Mouse (Mus musculus) frontal cortex, adult 2 months (tissue): Measurements from ENCODE around the gene 4930404N11Rik. TPM values are rescaled to one million over a fixed set of nuclear protein-coding genes. Genes with fewer than 3 reads are reported as not detected.

ENCODE experiments used
- DNase-seq, 2 experiments: peaks; one replicate each; pipeline ENCODE4 v3.0.0; 2022; ENCODE audit warnings: low spot score in 1 of 2; ENCODE audit errors: extremely low spot score in 1 of 2
- polyA plus RNA-seq: library from polyadenylated mRNA; depleted of rRNA; stranded (reverse); fragments of >200 nt; gene quantifications from 2 replicates; pipeline ENCODE4 v1.2.3, GENCODE M21; 2012; rRNA removed

4930404N11Rik gene
- polyA plus RNA-seq, 1 experiment: 0.68 TPM

DNA sequence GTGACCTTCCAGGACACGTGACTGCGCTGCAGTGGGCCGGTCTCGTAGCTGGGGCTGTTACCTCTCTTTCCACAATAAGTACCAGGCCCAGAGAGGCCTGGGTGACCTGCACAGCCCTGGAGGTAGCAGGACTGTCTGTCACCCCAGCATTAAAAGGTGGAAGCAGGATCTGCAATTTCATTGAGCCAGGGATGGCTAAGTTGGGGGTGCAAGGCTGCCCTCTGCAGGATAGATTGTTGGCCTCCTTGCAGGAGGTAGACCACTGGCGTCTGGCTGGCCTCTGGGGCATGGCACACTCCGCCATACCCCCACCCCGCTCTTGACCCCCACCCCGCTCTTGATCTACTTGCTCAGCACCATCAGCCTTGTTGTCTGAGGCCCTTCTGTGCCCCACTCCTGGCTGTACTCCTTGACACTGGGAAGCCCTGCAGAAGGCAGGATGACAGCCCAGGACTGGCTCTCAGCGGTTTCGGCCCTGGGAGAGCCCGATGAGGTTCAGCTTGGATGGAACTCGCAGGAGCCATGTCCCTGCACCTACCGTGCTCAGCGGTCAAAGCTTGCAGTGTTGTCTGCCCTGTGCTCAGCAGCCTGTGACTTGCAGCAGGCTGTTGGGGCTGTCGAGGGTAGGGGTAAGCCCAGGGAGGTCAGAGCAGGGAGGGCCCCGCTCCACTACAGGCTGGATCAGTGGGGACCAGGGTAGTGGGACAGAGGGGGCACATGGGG lies 49.1 kb downstream of the 4930404N11Rik start:
- no peak for DNase-seq

DNA sequence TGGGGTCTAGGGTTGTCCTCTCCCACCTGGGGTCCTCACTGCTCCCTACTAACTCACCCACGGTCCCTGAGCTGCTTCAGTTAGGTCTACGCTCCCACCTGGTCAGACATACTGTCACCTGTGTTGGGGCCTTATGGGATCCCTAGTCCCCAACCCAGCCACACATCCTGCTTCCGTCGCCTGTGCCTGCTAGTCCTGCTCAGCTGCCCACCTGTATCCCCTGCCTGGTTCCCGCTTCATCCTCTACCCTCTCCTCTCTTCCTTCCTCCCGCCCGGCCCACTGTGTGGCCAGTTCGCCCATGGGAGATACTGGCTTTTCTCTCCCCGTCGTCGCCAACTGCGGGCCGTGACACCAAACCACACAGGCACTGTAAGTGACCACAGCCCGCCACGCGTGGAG lies 50.0 kb downstream of the 4930404N11Rik start:
- DNase-seq: no peak

DNA sequence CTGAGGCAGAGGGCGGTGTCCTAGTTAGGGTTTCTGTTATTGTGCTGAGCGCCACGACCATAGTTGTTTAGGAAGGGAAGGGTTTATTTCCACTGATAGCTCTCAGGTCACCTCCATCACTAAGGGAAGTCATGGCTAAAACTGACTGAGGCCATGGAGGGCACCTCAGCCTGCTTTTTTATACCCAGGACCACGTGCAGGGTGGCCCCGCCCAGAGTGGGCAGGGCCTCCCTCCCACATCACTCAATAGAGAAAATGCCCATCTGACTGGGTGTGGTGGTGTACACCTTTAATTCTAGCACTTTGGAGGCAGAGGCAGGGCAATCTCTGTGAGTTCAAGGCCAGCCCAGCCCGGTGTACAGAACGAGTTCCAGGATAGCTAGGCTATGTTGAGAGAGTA lies 51.4 kb downstream of the 4930404N11Rik start:
- no peak for DNase-seq

DNA sequence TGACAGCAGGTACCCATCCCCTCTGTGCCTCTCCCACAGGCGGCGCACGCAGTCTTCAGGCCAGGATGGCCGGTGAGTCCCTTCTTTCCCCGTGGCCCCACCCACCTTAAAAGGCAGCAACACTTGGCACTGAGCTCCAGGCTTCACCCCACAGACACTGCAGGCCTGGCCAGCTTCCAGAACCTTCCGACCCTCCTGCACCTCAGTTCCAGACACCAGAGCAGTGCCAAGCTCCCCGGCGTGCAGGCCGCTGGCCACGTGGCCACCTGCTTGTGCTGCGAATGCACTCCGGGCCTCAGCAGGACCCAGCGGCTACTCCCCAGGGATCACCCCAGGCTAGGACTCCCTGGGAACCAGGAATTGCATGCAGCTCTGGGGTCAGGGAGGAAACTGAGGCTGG lies 52.0 kb downstream of the 4930404N11Rik start:
- DNase-seq: no peak

Other genes with a start within 250 kb of the 4930404N11Rik start
- 45.1 and 46.0 TPM in 2 replicates for gene Zbtb7a, start 230.6 kb downstream of the 4930404N11Rik start, polyA plus RNA-seq
- gene Pias4, start 197.9 kb downstream of the 4930404N11Rik start, polyA plus RNA-seq: 25.7 and 27.4 TPM in 2 replicates
- 1,035 and 1,113 TPM in 2 replicates for gene Eef2, start 189.2 kb downstream of the 4930404N11Rik start, polyA plus RNA-seq
- 75.3 and 76.8 TPM in 2 replicates for gene Dapk3, start 182.8 kb downstream of the 4930404N11Rik start, polyA plus RNA-seq
- not detected in 2 replicates for gene 4930442H23Rik, start 182.0 kb downstream of the 4930404N11Rik start, polyA plus RNA-seq
- 0.18 and 0.23 TPM in 2 replicates for gene Nmrk2, start 163.8 kb downstream of the 4930404N11Rik start, polyA plus RNA-seq
- 164 and 168 TPM in 2 replicates for gene Atcay, start 135.0 kb downstream of the 4930404N11Rik start, polyA plus RNA-seq
- gene Zfr2, start 132.7 kb downstream of the 4930404N11Rik start, polyA plus RNA-seq: 89.1 and 95.9 TPM in 2 replicates
- gene Matk, start 112.9 kb downstream of the 4930404N11Rik start, polyA plus RNA-seq: 365 and 385 TPM in 2 replicates
- 51.7 and 57.4 TPM in 2 replicates for gene Mrpl54, start 98.9 kb downstream of the 4930404N11Rik start, polyA plus RNA-seq
- 46.9 and 49.1 TPM in 2 replicates for gene Apba3, start 98.9 kb downstream of the 4930404N11Rik start, polyA plus RNA-seq
- gene Tjp3, start 74.2 kb downstream of the 4930404N11Rik start, polyA plus RNA-seq: 0.34 and 0.46 TPM in 2 replicates
- gene Pip5k1c, start 72.9 kb downstream of the 4930404N11Rik start, polyA plus RNA-seq: 326 and 360 TPM in 2 replicates
- 31.5 and 31.9 TPM in 2 replicates for gene Cactin, start 44.7 kb downstream of the 4930404N11Rik start, polyA plus RNA-seq
- 2.3 and 3.3 TPM in 2 replicates for gene Tbxa2r, start 37.1 kb downstream of the 4930404N11Rik start, polyA plus RNA-seq
- 0.96 and 1.1 TPM in 2 replicates for gene Gipc3, start 22.6 kb downstream of the 4930404N11Rik start, polyA plus RNA-seq
- gene Hmg20b, start 15.3 kb downstream of the 4930404N11Rik start, polyA plus RNA-seq: 36.3 and 40.8 TPM in 2 replicates
- 27.5 and 29.5 TPM in 2 replicates for gene Mfsd12, start 8.3 kb downstream of the 4930404N11Rik start, polyA plus RNA-seq
- 66.9 and 71.6 TPM in 2 replicates for gene Fzr1, start 12.7 kb upstream of the 4930404N11Rik start, polyA plus RNA-seq
- 92.2 and 105 TPM in 2 replicates for gene Dohh, start 18.6 kb upstream of the 4930404N11Rik start, polyA plus RNA-seq
- gene Gm48551, start 18.6 kb upstream of the 4930404N11Rik start, polyA plus RNA-seq: 6.9 and 8.9 TPM in 2 replicates
- 7.4 and 10.1 TPM in 2 replicates for gene Gm48552, start 23.2 kb upstream of the 4930404N11Rik start, polyA plus RNA-seq
- gene Smim24, start 27.2 kb upstream of the 4930404N11Rik start, polyA plus RNA-seq: 3.6 and 4.5 TPM in 2 replicates
- 39.6 and 47.7 TPM in 2 replicates for gene Nfic, start 89.8 kb upstream of the 4930404N11Rik start, polyA plus RNA-seq
- gene Celf5, start 116.9 kb upstream of the 4930404N11Rik start, polyA plus RNA-seq: 345 and 388 TPM in 2 replicates
- 120 and 134 TPM in 2 replicates for gene Ncln, start 130.6 kb upstream of the 4930404N11Rik start, polyA plus RNA-seq
- gene S1pr4, start 134.3 kb upstream of the 4930404N11Rik start, polyA plus RNA-seq: 0.94 and 1.1 TPM in 2 replicates
- 2.9 and 3.7 TPM in 2 replicates for gene Gna15, start 158.4 kb upstream of the 4930404N11Rik start, polyA plus RNA-seq
- 147 and 150 TPM in 2 replicates for gene Gna11, start 179.4 kb upstream of the 4930404N11Rik start, polyA plus RNA-seq
- gene Aes, start 193.7 kb upstream of the 4930404N11Rik start, polyA plus RNA-seq: 867 and 972 TPM in 2 replicates
- gene Tle2, start 208.7 kb upstream of the 4930404N11Rik start, polyA plus RNA-seq: 120 and 136 TPM in 2 replicates
- 12.8 and 17.4 TPM in 2 replicates for gene Tle6, start 235.3 kb upstream of the 4930404N11Rik start, polyA plus RNA-seq
- 4.1 and 5.2 TPM in 2 replicates for gene BC025920, start 240.5 kb upstream of the 4930404N11Rik start, polyA plus RNA-seq